Mouse (Mus musculus): Measurements from ENCODE around the gene Lhfp.
"Not testable (repeated sequence)": the region's sequence is repeated elsewhere in the genome, so short reads cannot be mapped to it uniquely, and the experiment has no call there.

Lhfp gene

DNA sequence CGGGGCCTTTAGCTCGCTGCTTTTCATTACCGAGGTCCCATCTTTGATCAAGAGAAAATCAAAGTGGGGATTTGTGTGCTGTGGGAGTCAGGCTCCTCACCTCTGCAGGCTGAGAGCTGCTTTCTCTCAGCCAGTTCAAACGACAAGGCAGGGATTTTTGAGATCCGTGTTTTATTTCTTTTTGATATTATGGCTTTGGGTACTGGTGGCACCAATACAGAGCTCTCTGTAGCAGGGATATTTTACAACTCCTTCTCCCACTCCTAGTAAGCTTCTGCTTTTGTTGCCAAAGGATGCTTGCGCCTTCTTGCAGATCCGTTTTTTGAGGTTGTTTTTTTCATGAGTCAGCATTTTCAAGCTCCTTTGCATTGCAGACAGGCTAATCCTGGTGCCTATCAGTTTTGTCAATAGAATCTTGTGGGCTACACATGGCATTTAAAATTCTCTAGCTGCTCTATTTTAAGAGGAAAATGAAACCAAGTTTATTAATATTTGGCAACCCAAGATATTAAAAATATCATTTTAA, 172.5 kb downstream of the Lhfp start:
- DNase-seq (ENCODE audit: low spot score in 2 of 2): no peak

DNA sequence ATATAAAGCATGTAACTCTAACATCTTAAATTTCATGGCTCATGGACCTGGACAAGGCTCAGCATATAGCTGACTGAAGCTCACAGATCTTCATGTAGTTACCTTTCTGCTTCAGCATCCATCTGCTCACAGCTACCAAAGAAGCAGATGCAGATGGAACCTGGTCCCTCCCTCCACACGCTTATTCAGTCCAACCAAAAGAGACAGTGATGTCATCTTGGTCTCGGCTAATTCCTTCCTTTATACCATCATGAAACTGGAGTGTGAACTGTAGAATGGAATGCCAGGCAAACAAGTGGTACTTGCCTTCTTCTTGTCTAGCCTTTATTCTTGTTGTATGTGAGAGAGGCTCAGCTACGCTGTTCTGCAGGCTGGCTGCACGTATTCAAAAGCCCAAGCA, 173.1 kb downstream of the Lhfp start:
- DNase-seq (ENCODE audit: low spot score in 2 of 2): no peak

DNA sequence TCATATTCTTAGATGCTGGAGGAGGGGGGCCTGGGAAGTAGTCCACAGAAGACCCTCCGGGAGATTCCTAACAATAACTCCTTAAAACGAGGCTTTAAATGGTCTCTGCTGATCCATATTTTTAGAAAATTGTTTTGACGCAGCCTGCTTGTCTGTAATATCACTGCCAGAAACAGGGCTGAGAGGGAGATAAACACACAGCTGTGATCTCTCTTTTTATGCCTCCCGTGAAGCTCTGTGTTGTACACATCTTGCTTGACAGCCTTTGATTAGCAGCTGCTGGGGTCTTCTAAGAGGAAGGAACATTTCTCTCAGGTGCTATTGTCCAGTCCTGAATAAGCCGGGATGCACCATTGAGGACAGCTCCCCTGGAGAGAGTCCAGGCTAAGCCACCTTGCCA, 176.4 kb downstream of the Lhfp start:
- DNase-seq (ENCODE audit: low spot score in 2 of 2): no peak

DNA sequence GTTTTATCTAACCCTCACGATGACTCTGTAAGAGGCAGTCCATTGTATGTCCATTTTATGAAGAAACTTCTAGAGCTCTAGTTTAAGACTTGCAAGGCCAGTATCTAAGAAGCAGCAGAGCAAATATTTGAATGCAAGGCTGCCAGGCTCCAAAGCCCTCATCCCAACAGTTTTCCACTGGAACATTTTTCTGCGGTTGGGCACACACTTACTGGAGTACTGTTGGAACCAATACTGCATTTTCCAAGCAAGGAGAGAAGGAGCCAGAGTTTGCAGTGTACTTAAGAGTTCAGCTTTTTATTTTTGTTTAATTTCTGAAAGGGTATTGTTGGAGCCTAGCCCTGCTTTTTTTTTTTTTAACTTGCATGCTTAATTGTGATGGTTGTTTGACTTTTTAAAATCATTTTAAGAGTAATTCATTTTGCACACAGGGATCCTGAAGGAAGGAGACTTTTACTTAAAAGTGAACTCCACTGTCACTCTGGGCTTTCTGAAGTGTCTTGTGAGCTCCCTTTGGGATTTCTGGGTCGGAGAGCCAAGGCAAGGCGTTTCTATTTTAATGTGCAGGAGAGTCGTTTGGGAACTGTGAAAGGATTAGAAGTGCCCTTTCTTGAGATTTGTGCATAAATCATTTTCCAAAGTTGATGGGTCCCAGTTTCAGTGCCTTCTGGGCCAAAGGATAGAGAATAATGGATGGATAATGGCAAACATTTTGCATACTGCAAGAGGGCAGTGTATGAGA, 180.4 kb downstream of the Lhfp start:
- DNase-seq (ENCODE audit: low spot score in 2 of 2): no peak

DNA sequence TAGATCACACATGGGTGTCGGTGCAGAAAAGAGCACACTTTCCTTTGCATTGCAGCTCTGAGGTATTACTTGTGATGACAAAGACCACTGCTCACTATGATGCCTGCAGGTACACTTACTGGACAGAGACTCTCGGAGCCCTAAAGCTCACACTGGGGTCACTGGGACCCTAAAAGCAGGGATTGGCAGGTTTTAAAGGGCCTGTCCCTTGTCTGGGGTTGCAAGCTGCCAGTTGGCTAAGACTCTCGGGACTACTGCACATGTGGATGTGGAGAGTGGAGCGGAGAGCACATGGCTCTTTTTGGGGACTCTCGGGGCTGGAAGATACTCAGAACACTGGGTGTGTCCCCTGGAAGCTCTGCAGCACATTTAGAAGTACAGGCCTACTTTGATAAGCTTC, 182.8 kb downstream of the Lhfp start:
- DNase-seq (ENCODE audit: low spot score in 2 of 2): no peak

DNA sequence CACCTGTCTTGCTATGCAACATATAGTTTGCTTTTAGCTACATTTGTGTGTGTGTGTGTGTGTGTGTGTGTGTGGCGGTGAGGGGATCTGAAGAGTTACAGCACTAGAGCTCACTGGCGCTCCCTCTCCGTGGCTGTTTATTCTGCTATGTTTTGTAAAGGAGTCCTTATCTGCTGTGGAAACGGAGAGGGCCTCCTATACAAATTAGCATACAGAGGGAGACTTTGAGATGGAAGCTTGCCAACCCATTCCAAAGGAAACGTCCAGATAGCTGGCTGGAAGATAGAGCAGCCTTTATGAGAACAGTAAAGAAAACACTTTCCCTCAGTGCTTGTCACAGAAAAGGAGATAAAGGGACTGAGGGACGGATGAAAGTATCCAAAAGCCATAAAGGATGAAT, 184.4 kb downstream of the Lhfp start:
- DNase-seq (ENCODE audit: low spot score in 2 of 2): no peak

DNA sequence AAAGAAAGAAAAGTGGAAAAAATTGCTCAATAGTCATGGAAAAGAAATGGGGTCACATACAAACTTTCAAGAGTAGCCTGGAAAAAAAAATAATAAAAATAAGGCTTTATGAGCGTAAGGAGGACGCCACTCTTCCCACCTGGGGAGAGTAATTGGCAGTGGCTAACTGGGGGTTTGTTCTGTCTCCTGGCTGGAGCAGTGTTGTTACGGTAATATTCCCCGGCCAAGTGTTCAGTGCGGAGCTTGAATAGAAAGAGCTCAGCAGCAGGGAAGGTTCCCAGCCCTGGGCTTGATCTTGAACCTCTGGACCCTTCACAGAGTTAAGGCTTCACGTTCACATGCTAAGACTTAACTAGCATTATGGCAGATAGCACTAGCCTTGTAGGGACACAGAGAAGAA, 184.9 kb downstream of the Lhfp start:
- no peak for DNase-seq (ENCODE audit: low spot score in 2 of 2)

DNA sequence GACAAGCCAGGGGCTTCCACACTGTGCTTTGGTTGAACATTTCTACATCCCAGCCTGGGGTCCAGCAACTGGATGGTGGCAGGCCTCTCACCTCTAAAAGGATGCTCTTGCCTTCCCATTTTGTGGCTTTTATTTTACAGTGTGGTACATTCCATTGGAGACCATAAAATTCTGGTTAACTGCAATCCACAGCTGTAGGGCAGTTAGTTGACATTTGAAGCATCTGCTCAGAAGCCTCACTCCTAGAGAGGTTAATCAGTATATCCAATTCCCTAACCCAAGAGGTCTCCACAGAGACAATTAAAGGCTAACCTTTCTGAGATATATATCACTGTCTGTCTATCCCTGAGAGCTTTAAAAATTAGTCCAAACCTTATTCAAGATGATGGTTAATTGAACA, 186.5 kb downstream of the Lhfp start:
- DNase-seq (ENCODE audit: low spot score in 2 of 2): no peak

DNA sequence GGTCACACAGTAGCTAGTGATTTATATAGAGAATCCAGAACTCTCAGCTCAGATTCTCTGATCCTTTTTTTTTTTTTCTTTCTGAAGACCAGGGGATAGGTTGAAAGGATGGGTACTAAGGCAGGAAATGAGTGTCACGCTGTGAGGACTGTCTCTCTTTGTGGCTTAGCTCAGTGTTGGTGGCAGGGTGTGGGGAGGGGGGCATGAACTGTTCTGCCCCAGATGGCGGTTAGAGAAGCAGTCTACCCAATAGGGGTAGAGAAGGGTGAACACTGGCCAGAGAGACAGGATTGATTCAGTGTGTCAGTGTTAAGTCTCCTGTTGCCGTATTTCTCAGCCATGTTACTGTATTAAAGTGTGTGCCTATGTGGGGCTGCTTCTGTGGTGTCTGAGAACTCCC, 189.2 kb downstream of the Lhfp start:
- no peak for DNase-seq (ENCODE audit: low spot score in 2 of 2)

DNA sequence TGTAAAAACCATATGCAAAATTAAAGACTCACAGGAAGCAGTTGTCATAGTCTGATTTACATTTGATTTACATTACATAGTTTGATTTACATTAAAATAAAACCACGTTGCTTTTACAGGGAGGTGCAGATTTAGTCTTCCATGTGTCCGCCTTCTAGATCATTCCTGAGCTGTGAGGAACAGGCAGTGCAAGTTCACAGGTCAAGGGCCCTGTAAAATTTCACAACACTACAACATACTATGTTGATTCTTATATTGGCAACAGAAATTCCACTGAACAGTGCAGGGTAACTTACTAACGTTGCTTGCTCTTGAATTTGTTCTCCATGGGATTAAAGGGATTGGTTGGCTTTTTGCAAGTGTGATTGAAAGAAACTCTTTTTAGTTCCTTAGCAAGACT, 189.8 kb downstream of the Lhfp start:
- DNase-seq (ENCODE audit: low spot score in 2 of 2): no peak

DNA sequence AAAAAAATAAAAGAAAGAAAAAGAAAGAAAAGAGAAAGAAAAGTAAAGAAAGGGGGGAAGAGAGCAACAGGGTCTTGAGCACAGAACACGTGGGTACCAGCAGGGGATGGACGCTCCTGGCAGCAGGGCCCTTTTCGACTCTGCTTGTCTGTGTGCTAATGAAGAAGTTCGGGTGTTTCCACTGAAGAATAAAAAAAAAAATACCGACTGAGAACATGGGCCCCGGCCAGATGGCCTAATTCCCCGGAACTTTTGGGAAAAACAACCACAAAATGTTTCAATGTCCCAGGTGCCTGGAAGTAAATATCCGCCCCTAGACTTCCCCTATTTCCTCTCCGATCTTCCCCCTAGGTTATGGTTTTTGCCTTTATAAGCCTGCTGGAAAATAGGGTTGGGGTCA, 191.1 kb downstream of the Lhfp start:
- not testable (repeated sequence) for DNase-seq (ENCODE audit: low spot score in 2 of 2)

DNA sequence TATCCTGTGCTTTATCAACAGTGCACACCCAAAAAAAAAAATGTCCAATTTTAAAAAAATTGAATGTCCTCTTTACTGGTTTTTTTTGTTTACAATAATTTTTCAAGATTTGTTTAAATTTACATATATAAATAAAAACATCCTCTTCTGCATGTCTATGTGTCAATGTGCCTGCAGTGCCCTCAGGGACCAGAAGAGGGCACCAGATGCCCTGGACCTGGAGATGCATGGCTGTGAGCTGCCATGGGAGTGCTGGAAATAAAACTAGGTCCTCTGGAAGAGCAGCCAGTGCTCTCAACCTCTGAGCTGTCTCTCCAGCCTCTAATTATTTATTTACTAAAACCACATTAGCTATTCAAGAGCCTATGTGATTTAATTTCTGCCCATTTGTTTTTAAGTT, 193.4 kb downstream of the Lhfp start:
- DNase-seq (ENCODE audit: low spot score in 2 of 2): no peak

DNA sequence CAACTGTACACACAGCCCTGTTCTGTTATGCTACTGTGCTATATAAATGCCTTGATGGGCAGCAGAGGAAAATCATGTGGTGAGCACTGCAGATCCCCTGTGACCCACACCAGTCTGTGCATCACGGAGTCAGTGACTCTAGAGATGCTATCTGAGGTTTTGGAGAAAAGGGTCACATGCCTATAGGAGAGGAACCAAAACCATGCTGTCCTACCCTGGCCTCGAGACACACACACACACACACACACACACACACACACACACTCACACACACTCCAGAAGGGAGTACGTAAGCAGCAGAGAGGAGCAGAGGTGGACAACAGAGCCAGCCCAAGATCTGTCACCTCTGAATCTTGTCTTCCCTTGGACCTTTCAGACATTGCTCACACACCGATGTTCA, 195.1 kb downstream of the Lhfp start:
- no peak for DNase-seq (ENCODE audit: low spot score in 2 of 2)

DNA sequence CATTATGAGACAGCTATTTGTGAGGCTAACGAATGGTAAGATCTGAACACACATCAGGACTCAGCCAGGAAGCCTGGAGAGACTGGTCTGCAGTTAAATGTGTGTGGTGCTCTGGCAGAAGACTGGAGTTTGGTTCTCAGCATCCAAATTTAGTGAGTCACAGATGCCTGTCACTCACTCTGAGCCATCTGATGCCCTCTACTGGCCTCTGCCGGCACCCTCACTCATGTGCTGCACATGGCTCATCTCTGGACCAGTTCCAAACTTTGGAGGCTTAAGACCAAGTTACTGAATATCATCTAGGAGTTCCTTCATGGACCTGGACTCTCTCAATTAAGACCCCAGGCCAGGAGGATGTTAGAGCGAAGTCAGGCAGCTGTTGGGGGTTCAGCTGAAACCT, 198.8 kb downstream of the Lhfp start:
- no peak for DNase-seq (ENCODE audit: low spot score in 2 of 2)

DNA sequence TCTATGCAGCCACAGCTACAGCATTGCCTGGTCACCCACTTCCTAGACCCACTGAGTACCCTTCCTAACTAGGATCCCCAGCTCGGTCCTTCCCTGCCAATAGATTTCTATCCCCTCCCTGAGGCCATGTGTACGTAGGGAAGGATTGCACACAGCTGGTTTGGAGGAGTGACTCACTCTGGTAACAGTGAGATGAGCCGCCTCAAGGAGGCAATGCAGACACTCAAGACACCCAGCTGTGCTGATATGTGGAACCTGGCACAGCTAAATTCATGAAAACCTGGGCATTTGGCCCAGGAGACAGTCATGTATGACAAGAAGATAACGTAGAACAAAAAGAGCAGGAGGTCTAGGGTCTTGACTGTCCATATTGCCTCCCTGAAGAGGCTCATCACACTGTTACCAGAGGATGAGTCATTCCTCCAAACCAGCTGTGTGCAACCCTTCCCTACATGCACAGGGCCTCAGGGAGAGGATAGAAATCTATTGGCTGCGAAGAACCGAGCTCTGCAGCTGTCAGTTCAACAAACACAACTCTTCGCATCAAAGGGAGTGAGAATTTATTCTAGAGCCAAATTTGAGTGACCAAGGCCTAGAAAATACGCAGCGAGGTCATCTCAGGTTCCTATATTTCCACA, 204.4 kb downstream of the Lhfp start:
- no peak for DNase-seq (ENCODE audit: low spot score in 2 of 2)

DNA sequence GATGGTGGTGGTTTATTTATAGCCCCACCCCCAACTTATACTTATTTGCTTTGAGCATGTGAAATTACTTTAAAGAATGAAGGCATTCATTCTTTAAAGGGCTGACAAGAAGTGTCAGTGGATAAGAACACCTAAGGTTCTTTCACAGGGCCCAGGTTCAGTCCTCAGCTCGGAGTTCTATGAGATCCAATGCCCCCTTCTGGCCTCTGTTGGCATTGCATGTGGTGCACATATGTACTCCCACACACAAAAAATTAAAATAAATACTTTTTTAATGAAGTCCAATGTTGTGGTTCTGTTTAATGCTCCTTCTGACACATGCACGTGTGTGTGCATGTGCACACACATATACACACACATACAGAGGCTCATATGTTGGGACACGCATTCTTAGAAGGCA, 205.8 kb downstream of the Lhfp start:
- DNase-seq (ENCODE audit: low spot score in 2 of 2): no peak

DNA sequence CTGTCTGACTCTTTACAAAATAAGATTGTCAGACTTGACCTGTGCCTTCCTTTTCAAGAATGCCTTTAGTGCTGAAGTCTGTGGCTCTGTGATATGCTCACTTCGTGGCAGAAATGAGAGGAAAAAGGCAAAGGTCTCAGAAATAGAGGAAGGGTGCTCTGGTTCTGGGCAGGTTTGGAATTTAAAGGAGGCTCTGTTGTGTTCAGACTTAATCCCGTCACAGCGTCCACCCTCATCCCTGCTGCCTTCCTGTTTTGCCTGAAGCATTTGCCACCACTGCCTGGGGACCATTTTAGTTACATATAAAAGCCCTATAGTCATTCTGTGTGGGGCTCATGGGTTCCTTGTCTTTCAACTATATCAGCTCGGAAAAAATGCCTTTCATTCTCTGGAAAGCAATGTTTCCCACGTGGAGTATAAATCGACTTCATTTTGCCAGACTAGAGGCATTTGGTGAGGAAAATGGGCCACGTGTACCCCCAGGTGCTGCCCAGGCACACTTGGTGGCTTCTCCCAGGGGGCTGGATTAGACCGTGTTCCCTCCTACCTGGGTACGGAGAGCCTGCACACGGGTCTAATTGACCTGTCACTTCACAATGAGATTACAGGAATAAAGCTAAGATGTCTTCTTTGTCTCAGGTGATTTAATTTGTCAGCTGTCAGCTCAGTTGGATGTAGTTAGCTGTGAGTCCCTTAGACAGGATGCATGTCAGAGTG, 207.0 kb downstream of the Lhfp start:
- no peak for DNase-seq (ENCODE audit: low spot score in 2 of 2)

DNA sequence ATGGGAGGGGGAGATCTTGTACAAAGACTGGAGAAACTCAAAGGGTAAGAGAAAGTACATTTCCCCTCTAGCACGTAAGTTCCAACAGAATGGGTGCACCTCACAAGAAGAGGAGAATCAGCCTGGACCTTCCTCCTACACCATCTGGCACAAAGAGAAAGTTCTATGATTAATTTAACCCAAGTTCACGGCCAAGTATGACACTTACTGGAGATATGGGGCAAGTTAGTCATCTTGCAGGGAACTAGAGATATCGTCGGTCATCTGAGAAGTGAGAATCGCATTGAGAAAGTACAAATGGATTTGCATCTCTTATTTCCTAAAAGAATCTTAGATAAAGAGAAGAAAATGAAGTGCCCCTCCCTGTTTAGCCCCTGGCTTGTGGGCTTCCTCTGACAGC, 211.2 kb downstream of the Lhfp start:
- DNase-seq (ENCODE audit: low spot score in 2 of 2): no peak

DNA sequence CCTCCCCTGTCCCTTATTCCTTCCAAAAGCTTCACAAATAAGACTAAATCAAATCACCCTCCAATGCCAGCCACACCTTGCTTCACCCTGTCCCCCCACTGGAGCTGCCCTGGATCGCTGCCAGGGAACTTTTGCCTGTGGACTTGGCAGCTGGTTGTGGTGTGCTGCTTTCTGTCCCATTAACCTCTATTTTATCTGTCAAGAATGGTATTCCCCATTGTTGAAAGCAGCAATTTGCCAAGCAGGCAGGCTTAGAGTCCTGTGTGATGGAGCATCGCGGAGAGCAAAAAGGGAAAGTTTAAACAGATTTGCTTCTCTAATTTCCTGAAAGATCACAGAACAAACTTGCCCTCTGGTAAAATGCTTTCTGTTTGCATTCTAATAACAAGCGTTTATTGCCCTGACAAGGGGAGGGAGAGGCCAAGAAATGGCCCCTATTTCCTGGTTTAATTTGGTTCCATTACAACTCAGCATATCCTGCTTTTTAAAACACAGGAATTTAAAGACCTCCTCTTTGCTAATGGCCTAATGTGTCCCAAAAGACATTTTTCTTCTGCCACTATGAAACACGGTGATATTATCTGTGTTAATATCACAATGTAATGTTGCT, 212.0 kb downstream of the Lhfp start:
- DNase-seq (ENCODE audit: low spot score in 2 of 2): no peak

DNA sequence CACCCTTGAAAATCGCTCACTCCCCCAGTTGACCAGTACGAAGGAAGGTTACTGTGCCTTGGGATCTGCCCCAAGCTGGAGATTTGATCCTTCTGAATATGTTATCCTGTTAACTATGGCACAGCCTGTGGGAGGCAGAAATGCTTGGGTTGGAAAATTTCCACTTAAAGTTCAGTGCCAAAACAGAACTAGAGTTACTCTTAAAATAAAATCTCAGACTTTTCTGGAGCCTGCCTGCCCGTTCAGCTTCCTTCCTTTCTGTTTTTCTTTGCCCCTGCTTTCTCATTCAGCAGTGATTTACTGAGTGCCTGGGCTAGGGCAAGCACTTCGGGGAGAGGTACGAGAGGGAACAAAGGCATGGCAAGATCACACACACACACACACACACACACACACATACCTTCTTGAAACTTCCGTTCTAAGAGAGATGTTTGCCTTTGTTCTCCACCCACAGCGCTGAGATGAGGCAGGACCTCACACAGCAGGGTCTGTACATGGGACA, 217.4 kb downstream of the Lhfp start:
- no peak for DNase-seq (ENCODE audit: low spot score in 2 of 2)

DNA sequence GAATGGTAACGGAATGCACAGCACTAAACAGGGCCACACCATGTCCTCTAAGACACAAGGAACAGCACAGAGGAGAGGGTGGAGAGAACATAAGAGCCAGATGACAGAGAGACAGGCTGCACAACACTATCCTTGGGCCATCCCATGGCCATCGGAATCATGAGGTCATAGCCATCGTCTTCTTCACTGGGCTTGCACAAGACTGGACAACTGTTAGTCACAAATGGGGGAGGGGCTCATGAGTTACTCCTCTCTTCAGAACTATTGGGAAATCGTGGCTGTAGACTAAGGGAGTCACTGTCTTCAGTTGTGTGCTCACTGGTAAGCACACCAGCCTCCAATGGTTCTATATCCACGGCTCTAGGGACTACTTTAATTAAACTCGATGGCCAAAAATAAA, 224.8 kb downstream of the Lhfp start:
- DNase-seq (ENCODE audit: low spot score in 2 of 2): no peak

DNA sequence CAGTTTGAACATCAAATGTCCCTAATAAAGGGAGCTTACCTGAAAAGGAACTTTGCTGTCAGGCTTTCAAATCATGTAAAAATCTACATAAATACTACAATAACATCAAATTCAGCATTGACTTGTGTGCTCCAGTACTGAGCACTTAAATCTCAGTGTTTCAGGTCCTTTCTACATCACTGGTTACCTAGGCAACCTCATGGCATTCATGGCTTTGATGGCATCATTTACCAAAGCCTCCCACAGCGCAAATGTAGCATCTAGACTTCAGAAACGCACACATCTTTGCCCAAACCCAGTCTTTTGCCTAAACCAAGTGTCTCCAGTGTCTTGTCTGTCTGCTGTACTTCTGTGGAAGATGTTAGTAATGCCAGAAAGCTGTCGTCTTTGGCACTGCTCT, 225.7 kb downstream of the Lhfp start:
- no peak for DNase-seq (ENCODE audit: low spot score in 2 of 2)

Measured in frontal cortex, postnatal 14 days (tissue).